Mouse (Mus musculus): ENCODE results near the gene Csnk1e.

- TF ChIP-seq CTCF (conservative IDR thresholded peaks at IDR 0.05 in 1 of 2, IDR thresholded peaks at IDR 0.05 in 1 of 2; ENCODE audit: low read depth in 2 of 2, low read length in 2 of 2) (no peak), IRF4 (IDR thresholded peaks at IDR 0.05; ENCODE audit: low read depth, low read length) (no peak), PAX5 (IDR thresholded peaks at IDR 0.05; ENCODE audit: low read length) (no peak), ZC3H11A (IDR thresholded peaks at IDR 0.05; ENCODE audit: low read depth, low read length) (no peak), ELF1 (IDR thresholded peaks at IDR 0.05; ENCODE audit: low read depth, low read length) (no peak), NELFE (IDR thresholded peaks at IDR 0.05; ENCODE audit: low read depth, low read length) (no peak), EP300 (IDR thresholded peaks at IDR 0.05; ENCODE audit: low read length) (no peak), POLR2A (IDR thresholded peaks at IDR 0.05; ENCODE audit: low read depth, low read length) (no peak)
These were observed 44.7 kb upstream of the Csnk1e start for GRCm38 (mm10) chr15:79500110-79500509.
